Mouse (Mus musculus): ENCODE results near the gene Cd79a. TPM values are rescaled to one million over a fixed set of nuclear protein-coding genes. Genes with fewer than 3 reads are reported as not detected.
"Not testable (repeated sequence)": the region's sequence is repeated elsewhere in the genome, so short reads cannot be mapped to it uniquely, and the experiment has no call there.

The Cd79a gene
- total RNA-seq, 1 experiment from 2014 or later = 35.0 TPM

- no peak for ATAC-seq (replicated peaks; ENCODE audit: insufficient number of reproducible peaks, low FRiP score, low TSS enrichment, poor library complexity, severe bottlenecking)
Observed at GRCm38 (mm10) chr7:24884693-24885291, 12.4 kb upstream of the Cd79a start.

- no peak for ATAC-seq (replicated peaks; ENCODE audit: insufficient number of reproducible peaks, low FRiP score, low TSS enrichment, poor library complexity, severe bottlenecking)
Observed at GRCm38 (mm10) chr7:24885468-24886307, 11.5 kb upstream of the Cd79a start.

DNA sequence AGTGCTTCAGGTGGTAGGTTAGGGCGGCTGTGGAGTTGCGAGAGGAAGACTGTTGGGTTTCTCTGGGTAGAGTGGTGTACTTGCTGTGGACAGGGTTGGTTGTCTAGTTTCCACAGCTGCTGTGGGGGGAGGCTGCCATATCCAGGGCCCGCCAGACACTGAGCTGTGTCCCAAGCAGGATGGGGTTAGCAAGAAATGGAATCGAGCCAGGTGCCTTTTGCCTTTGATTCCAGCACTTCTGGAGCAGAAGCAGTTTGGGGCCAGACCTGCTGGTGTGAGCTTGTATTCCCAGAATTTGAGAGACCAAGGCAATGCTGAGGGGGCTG lies 10.9 kb upstream of the Cd79a start:
- ATAC-seq (replicated peaks; ENCODE audit: insufficient number of reproducible peaks, low FRiP score, low TSS enrichment, poor library complexity, severe bottlenecking) = no peak

DNA sequence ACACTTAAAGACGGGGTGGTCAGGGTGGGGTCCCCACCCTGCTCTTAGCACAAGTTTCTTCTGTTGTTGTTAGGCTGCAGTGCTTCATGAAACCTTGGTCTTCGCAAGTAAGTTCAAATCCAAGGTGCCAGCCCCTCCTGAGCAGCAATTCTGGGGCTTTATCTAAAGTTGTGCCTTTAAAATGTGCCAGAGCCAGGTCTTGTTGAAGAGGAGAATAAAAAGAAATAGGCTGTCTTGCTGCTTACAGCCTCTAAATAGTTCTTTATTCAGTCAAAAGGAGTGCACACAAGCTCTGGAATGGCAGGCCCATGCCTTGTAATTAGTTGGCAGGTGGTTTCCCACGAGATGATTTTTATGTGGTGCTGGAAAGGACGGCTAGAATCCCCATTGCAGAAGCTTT lies 10.1 kb upstream of the Cd79a start:
- ATAC-seq (replicated peaks; ENCODE audit: insufficient number of reproducible peaks, low FRiP score, low TSS enrichment, poor library complexity, severe bottlenecking) = no peak

- ATAC-seq (replicated peaks; ENCODE audit: insufficient number of reproducible peaks, low FRiP score, low TSS enrichment, poor library complexity, severe bottlenecking) = no peak
Observed at GRCm38 (mm10) chr7:24889431-24890220, 7.6 kb upstream of the Cd79a start.

GRCm38 (mm10) chr7:24890281-24891216 lies 6.6 kb upstream of the Cd79a start:
- peak; percentile 87 for ATAC-seq (replicated peaks; ENCODE audit: insufficient number of reproducible peaks, low FRiP score, low TSS enrichment, poor library complexity, severe bottlenecking)

DNA sequence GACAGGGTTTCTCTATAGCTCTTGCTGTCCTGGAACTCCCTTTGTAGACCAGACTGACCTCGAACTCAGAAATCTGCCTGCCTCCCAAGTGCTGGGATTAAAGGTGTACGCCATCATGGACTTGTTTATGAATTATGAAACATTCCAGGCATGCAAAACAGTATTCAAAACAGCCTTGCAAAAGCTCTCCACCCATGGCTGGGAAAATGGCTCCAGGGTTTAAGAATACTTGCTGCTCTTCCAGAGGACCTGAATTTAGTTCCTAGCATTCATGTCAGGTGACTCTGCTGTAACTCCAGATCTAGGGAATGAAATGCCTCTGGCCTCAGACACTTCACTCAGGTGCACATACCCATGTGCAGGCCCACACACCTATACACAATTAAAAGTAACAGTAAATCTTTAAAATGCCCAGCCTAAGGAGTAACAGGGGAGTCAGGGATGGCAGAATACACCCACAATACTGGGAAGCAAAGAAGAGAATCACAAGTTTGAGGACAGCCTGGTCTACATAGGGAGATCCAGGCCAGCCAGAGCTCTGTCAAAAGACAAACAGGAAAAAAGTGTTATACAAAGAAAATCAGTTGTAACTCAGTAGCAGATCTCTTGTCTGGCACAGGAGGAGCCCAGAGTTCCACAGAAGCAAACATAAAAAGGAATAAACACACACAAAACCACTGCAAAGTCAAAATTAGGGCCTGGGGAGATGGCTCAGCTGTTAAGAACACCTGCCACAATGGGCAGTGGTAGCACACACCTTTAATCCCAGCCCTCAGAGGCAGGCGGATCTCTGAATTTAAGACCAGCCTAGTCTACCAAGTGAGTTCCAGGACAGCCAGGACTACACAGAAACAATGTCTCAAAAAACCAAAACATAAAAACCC lies 5.7 kb upstream of the Cd79a start:
- no peak for ATAC-seq (replicated peaks; ENCODE audit: insufficient number of reproducible peaks, low FRiP score, low TSS enrichment, poor library complexity, severe bottlenecking)

- ATAC-seq (replicated peaks; ENCODE audit: insufficient number of reproducible peaks, low FRiP score, low TSS enrichment, poor library complexity, severe bottlenecking) = no peak
Observed at GRCm38 (mm10) chr7:24892125-24892583, 5.0 kb upstream of the Cd79a start.

GRCm38 (mm10) chr7:24895749-24896148 lies 1.4 kb upstream of the Cd79a start:
- ATAC-seq (replicated peaks; ENCODE audit: insufficient number of reproducible peaks, low FRiP score, low TSS enrichment, poor library complexity, severe bottlenecking) = not testable (repeated sequence)

- ATAC-seq (replicated peaks; ENCODE audit: insufficient number of reproducible peaks, low FRiP score, low TSS enrichment, poor library complexity, severe bottlenecking) = no peak
Observed at GRCm38 (mm10) chr7:24896269-24896668, 912 bp upstream of the Cd79a start.

DNA sequence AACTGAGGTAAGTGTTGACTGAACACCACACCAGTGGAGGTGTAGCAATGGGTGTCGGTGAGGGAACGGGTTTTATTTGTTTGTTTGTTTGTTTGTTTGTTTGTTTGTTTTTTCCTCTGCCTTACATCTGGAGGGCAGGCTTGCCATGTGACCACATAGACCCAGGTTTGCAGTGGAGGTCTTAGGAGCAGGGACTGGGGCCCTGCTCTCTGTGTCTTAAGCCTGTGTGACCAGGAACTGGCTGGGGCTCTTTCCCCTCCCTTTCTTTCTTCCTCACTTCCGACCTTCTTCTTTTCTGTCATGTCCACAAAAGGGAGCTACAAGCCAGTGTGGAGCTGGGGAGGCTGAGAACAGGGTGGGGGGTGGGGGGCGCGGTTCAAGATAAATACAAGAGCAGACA lies 778 bp downstream of the Cd79a start:
- no peak for ATAC-seq (replicated peaks; ENCODE audit: insufficient number of reproducible peaks, low FRiP score, low TSS enrichment, poor library complexity, severe bottlenecking)

GRCm38 (mm10) chr7:24901114-24901513 lies 3.9 kb downstream of the Cd79a start:
- peak; percentile 18 for ATAC-seq (replicated peaks; ENCODE audit: insufficient number of reproducible peaks, low FRiP score, low TSS enrichment, poor library complexity, severe bottlenecking)

DNA sequence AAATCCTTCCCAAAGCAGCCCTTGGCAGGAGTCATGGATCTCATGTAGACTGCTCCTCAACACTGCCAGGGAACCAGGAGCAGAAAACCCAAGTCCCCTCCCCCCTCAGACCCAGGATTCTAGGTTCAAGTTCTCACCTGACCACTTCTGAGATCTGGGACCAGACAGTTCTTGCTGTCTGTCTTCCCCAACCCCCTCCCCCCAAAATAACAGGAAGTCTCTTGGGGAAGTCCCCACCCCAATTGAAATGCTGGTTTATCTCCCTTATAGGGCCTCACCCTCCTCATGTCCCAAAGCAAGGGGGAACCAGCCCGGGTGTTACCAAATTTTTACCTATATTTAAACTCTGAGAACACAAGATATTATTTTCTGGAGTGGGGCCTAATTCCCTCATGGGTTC lies 4.7 kb downstream of the Cd79a start:
- peak; percentile 27 for ATAC-seq (replicated peaks; ENCODE audit: insufficient number of reproducible peaks, low FRiP score, low TSS enrichment, poor library complexity, severe bottlenecking)

GRCm38 (mm10) chr7:24902264-24902629 lies 5.1 kb downstream of the Cd79a start:
- ATAC-seq (replicated peaks; ENCODE audit: insufficient number of reproducible peaks, low FRiP score, low TSS enrichment, poor library complexity, severe bottlenecking) = peak; percentile 3; the same call in 1 of the 2 replicates

GRCm38 (mm10) chr7:24902630-24903443 lies 5.7 kb downstream of the Cd79a start, which contains the start of gene Arhgef1:
Gene Arhgef1, plus strand, starts transcription at chr7:24902912.
- peak; percentile 4; the same call in 1 of the 2 replicates for ATAC-seq (replicated peaks; ENCODE audit: insufficient number of reproducible peaks, low FRiP score, low TSS enrichment, poor library complexity, severe bottlenecking)

GRCm38 (mm10) chr7:24903444-24903825 lies 6.3 kb downstream of the Cd79a start:
- ATAC-seq (replicated peaks; ENCODE audit: insufficient number of reproducible peaks, low FRiP score, low TSS enrichment, poor library complexity, severe bottlenecking) = no peak

- peak; percentile 74 for ATAC-seq (replicated peaks; ENCODE audit: insufficient number of reproducible peaks, low FRiP score, low TSS enrichment, poor library complexity, severe bottlenecking)
Observed at GRCm38 (mm10) chr7:24904070-24904483, 6.9 kb downstream of the Cd79a start.

All from monocyte, adult 5-6 weeks (primary cell).